Mouse (Mus musculus): ENCODE results near the gene Ankrd52. TPM values are rescaled to one million over a fixed set of nuclear protein-coding genes. Genes with fewer than 3 reads are reported as not detected.

Gene Ankrd52
- total RNA-seq, 2 experiments from 2014 or later: 41.2 to 43.2 TPM

DNA sequence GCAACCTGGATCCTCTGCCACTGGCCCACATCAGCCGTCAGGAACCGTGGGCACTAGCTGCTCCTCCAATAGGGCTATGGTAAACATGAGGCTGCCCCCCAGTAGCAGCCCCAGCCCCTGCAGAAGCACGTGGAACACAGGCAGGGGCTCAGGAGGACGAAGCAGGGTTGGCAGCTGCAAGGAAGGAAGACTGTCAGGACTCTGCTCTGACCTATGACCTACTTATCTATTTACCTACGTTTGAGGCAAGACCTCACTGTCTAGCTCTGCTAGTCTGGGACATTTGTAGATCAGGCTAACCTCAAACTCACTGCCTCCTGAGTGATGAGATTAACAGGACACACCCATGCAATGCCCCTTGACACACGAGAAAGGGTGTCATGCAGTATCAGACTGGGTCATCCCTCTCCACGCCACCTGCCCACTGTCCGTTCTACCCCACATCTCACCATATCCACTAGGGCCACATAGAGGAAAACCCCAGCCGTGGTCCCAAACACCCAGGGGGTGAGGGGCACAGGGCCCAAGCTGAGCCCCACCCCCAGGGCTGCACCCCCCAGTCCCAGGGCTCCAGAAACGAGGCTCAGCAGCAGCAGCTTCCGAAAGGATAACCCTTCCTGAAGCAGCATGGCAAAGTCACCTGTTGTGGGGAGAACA, 19.2 kb downstream of the Ankrd52 start:
- intact Hi-C loops (cut with DNase I): no loop called here
- DNase-seq: no peak

DNA sequence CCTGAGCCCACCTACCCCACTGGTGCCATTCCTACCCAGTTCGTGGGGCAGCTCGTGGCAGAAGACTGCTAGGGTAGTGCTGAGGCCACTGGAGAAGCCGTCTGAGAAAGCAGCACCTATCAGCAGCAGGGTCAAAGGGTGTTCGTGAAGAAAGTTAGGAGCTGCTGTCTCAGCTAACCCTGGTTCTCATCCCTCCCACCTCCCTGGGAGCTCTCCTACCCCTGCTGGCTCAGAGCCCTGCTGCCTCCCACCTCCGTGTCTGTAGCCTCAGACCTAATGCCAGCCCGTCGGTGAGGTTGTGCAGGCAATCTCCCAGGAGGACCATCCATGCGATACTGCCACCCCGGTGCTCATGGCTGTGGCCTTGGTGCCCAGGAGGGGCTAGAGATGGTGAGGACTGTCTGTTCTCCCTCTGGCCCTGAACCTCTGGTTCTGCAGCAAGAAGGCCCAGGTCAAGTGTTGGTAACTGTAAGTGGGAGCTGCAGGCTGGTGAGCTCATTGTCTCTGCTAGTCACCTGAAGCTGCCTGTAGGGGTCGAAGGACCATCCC, 19.9 kb downstream of the Ankrd52 start:
- intact Hi-C loops (cut with DNase I): no loop called here
- no peak for DNase-seq

DNA sequence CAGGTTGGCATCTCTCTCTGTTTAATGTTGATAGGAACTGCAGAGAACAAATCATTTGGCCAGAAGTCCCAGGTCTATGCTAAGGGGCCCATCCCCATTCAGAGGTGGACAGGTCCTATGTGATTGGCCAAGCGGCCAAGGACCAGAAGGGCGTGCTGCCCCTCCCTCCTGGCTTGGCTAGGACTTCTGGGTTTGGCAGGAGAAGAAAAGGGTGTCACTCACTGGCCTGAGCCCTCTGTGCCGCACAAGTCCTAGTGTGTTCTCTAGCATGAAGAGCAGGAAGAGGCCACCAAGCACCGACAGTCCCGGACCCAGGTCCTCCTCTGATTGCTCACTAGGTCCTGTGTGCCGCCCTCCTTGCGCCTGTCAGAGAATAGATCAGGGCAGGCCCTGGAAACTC, 20.6 kb downstream of the Ankrd52 start:
- DNase-seq: peak in 1 of 2 experiments; percentile 30

DNA sequence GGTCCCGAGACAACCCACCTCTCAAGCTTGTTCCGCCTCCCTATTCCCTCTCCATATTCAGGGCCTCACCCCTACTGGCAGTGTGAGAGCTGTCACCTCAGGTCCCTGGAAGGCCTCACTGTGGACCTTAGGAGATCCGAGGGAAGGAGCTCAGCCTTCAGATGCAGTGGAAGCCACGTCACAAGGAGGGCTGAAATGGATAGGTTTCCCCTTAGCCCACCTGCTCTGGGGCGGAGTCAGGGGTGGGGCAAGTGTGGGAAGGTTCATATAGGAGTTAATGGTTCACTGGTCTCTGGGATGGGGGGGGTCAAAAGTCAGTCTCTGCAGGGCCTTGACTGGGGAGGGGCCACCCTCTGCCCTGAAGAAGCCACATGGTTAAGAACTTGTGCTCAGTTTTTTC, 23.4 kb downstream of the Ankrd52 start:
- DNase-seq: no peak
- intact Hi-C loops (cut with DNase I): no loop called here

More for the DNA sequence above, 20.6 kb downstream of the Ankrd52 start:
- intact Hi-C loops (cut with DNase I): no loop called here

DNA sequence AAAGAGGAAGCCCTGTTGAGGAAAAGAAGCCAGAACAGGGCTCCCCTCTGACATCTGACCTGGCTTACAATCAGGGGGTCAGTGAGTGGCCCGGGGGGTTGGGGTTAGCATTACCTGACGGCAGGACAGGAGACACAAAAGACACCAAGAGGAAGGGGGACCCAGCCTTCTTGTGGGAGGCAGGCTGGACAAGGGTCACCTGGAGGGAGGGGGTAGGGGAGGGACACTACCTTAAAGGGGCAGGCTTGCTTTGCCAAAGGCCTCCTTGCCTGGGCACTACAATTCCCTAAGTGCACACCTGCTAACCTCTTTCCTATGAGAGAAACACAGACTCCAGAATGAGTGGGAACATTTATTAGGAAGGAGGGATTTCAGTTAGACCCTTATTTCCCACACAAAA, 24.1 kb downstream of the Ankrd52 start, which contains the start of gene Slc39a5:
Gene Slc39a5 (minus strand): TSS at position 174 of the 400 bp plus-strand sequence.
- no peak for DNase-seq
- intact Hi-C loops (cut with DNase I): no loop called here

DNA sequence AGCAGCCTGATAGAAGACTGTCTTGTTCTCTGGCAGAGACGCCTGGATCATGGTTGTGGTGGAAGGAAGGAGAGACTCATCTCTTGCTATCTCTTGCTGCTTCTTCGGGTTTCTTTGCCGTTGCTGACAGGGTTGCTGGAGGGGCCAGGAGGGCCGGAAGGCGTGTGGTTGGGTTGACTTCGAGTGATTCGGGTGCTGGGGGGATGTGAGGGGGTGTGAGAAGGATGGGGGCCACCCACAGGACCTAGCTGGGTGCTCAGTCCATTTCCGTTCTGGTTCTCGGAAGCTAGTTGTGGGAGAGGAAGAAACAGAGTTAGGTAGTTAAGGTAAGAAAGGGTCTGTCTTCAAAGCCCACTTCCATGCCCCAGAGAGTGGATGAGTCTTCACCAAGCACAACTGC, 24.7 kb downstream of the Ankrd52 start:
- no peak for DNase-seq
- intact Hi-C loops (cut with DNase I): no loop called here

DNA sequence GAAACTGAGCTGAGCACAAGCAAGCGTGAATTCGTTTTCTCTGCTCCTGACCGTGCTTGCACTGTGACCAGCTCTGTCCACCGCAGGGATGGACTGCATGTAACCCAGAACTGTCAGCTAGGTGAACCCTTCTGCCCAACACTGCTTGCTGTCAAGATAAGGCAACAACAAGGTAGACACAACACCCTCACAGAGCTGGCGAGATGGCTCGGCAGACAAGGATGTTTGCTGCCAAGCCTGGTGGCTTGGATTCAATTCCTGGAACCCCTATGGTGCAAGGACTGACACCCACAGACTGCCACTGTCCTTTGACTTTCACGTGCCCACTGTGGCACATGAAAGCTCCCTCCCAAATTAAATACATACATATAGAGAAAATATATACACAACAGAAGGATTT, 27.0 kb downstream of the Ankrd52 start:
- intact Hi-C loops (cut with DNase I): no loop called here

DNA sequence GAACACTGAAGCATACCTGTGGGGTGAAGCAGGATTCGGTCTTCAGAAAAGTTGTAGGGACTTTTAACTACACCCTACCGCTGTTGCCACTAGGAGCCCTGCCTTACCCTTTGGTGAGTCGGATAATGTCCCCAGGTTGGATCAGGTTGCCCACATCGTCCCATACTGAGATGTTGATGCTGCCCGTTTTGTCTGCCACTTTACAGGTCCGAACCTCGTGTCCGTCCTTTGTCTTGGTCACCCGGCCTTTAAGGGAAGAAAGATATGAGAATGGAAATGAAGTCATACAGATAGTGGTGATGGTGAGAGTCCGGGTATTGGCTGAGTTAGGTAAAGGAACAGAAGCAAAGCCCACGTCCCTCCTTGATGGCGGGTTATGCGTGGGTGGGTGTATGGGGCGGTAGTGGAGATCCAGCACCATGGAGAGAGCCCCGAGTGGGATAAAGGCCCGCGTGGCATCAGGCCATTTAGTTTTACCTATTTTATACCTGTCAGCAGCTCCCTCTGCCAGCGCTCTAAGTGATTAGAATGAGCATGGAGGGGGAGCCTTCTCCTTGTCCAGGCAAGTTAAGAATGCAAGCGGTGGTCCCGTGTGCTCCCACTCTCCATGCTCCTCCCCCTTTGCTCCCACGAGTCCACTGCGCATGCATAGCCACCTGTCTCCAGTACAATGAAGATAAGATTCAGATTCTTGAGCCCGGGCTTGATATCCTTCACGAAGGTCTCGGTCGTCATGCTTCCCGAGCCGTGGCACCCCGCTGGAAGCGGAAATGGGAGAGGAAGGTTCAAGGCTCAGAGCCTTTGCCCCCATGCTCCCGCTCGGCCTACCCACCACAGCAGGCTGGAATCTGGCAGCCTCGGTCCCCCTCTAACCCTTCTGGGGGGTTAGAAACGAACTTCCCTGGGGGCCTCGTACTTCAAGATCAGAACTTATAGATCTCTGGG, 31.9 kb downstream of the Ankrd52 start:
- intact Hi-C loops (cut with DNase I): loop anchor here (1.0 kb wide), 2 partner anchors 32 to 46 kb away; partner anchors contain the start of gene Ankrd52
- DNase-seq: no peak

More for the DNA sequence above, 27.0 kb downstream of the Ankrd52 start:
- no peak for DNase-seq

DNA sequence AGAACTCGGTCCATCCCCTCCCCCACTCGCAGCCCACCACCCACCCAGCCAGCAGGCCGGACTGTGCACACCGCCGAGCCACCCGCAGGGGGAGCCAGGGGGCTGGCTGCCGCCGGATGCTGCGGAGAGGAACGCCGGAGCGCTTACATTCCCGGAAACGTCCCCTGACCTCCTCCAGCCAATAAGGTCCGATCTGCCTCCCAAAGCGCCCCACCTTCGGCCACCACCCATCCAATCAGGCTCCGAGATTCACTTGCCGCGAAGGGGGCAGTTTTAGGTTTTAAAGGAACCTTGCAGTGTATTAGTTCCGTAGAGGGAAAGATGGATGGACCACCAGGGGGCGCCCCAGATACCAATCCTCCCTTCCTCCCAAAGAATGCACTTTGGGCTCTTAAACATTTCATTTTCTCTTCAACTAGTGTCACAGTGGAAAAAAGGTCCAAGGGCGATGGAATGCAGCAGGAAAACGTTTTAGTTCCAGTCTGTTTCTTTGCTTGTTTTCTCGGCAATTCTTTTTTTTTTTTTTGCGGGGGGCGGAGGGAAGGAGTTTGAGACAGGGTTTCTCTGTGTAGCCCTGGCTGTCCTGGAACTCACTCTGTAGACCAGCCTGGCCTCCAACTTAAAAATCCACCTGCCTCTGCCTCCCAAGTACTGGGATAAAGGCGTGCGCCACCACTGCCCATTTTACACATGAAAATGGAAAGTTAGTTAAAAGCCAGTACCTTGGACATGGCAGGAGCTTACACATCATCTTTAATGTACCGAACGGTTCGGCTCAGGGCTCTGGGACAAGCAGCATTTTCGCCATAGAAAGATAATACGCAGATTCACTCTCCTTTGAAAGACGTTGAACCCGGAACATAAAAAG, 33.0 kb downstream of the Ankrd52 start:
- intact Hi-C loops (cut with DNase I): loop anchor here (1.0 to 5.0 kb wide), 4 partner anchors 33 to 137 kb away; partner anchors contain the start of genes Ankrd52, Rpl41 and Zc3h10
- peak; percentile 93 to 98 for DNase-seq

DNA sequence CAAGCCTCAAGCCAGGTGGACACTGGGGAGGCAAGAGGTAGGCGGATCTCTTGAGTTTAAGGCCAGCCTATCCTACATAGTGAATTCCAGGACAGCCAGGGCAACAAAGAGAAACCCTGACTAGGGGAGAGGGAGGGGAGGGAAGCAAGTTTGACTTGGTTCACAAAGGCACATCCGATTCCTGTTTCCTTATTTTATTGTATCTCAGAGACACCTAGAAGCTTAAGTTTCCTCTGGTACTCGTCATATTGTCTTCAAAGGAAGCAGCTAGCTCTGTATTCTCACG, 33.6 kb downstream of the Ankrd52 start:
- DNase-seq: no peak
- intact Hi-C loops (cut with DNase I): loop anchor here (2.0 to 5.0 kb wide), 2 partner anchors 76 to 137 kb away; partner anchors contain the start of genes Rpl41 and Zc3h10

DNA sequence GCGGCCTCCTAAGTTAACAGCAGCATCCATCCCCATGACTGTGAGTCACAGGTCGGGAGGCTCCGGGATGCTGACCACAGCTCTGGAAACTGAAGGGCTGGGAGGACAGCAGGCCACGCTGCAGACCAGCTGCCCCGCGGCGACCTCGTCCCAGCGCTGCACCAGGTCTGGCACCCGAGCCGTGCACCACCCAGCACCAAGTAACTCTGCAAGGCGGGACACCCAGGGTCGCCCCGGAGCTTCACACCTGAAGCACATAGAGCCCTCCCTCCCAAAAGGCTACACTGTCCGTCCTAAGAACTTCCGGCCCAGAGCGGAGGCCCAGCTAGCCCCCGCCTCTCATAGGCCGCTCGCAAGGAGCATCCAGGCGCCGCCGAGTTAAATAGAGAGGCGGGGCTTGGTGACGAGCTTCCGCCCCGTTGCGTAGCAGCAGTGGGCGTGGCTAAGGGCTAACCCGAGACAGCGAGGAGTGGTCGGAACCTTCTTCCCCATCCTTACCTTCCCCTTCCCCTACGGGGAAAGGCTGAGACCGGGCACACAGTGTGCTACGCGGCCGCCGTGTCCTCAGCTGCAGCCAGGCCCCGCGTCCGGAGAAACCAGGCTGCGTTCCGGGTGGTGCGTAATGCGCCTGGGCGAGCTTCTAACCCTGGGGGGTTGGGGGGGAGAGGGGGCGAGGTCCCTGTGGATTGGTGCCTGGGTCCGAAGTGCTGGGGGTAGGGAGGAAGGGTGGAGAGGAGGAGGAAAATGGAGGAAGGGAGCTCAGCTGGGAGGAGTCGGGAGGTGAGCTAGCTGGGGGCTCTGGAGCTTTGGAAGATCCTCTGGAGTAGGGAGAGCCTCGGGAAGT, 34.5 kb downstream of the Ankrd52 start, which contains the start of the genes Nabp2 and Rnf41:
Gene Nabp2 (minus strand): TSS at position 282 of the 844 bp plus-strand sequence.
Gene Rnf41 (plus strand): TSS at position 447 of the 844 bp plus-strand sequence.
- intact Hi-C loops (cut with DNase I): loop anchor here (2.0 to 5.0 kb wide), 2 partner anchors 77 to 136 kb away; partner anchors contain the start of genes Rpl41 and Zc3h10
- DNase-seq: peak; percentile 96 to 98

DNA sequence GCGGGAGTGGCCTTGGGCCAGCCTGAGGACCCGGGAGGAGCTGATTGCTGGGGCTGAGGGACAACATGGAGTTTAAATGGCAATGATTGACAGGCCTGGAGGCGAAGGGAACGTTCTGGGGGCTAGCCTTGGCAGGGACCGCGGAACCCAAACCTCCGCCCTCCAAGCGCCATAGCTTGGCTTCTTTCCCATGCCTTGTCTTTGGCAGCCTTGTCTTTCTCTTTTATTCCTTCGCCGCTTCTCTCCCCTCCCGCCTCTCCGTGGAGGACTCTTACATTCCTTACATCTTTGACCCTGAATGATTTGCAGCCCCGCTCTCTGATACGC, 35.1 kb downstream of the Ankrd52 start:
- peak in 1 of 2 experiments; percentile 39 for DNase-seq
- intact Hi-C loops (cut with DNase I): loop anchor here (5.0 kb wide), 1 partner anchor 135 kb away; the partner anchor contains the start of genes Rpl41 and Zc3h10

DNA sequence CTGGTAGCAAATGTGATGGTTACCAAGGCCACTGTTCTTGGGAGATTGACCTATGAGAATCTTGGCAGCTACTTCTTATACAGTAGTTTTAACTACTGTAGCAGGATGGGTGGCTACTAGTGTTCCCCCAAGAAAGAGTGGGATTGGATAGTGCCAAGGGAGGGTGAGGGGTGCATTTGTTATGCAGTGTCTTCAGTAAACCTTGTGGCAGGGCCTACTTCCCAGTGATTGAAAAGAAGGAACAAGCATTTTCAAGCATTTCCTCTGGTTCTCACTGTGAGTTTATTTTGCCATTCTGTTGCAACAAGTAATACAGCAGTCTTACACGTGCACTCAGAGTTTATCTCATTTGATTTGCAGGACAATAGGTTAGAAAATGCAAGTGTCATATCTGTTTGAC, 35.6 kb downstream of the Ankrd52 start:
- DNase-seq: no peak
- intact Hi-C loops (cut with DNase I): loop anchor here (5.0 kb wide), 1 partner anchor 135 kb away; the partner anchor contains the start of genes Rpl41 and Zc3h10

DNA sequence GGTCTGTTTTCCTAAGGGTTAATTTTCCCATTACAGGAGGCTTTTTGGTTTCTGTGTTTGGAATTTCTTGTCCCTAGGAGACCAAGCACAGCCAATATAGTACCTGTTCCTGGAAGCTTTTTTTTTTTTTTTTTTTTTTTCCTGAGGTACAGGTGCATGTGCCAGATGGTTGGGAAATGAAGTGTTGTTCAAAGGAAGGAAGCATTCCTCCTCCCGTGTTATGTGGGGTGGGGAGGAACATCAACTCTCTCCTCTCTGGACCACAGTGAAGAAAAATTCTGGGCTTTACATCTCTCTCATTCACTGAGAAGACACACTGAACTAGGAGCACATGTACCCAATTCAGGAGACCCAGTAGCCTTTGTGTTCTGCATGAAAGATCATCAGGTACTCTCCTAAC, 36.2 kb downstream of the Ankrd52 start:
- DNase-seq: no peak
- intact Hi-C loops (cut with DNase I): loop anchor here (5.0 kb wide), 1 partner anchor 134 kb away; the partner anchor contains the start of genes Rpl41 and Zc3h10

DNA sequence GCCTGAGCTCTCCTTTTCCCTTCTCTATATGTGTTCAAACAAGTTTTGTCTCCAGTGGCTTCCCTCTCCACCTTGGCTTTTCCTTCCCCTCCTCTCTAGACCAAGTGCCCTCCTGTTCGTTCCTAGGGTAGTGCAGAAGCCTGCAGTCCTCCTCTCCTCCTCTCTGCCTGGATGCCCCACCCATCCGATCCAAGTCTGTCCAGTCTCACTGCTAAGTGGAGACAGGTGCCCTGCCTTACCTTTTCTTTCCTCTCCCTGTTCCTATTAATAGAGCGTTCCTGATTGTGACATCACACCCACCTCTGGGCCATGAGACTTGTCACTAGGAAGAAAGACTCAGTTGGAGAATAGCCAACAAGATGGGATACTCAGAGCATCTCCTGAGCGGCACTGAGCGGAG, 37.9 kb downstream of the Ankrd52 start:
- intact Hi-C loops (cut with DNase I): loop anchor here (5.0 kb wide), 1 partner anchor 132 kb away; the partner anchor contains the start of genes Rpl41 and Zc3h10
- no peak for DNase-seq

DNA sequence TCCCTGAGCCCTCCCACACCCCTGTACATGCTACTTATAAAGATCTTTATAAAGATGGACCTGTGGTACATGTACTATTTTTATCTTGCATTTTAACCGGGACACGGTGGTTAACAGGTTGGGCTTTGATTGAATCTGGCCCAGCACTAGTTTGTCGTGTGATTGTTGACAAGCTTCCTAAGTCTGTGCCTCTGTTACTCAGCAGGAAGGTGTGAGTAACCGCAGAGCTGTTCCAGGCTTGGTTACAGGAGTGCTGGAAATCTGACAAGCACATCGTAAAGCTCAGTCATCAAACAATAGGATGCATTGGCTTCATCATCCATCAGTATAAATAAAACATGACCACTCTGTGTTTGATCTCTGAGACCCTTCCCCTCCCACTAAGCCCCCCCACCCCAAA, 45.5 kb downstream of the Ankrd52 start:
- intact Hi-C loops (cut with DNase I): no loop called here
- no peak for DNase-seq

DNA sequence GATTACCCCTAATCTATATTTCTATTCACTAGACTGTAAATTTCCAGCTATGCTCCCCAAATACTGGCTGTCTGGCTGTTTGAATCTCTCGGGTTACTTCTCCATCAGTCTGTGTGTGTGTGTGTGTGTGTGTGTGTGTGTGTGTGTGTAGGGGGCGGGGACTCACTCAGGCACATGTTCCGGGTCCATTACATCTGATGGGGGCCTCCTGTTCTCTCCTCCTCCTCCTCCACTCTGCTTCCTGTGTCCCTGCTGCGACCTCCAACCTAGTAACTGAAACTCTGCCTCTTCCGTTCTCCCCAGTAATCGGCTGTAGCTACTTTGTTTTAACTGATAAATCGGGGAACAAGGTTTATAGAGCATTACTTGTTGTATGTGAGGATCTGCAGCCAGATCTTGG, 47.7 kb downstream of the Ankrd52 start:
- no peak for DNase-seq
- intact Hi-C loops (cut with DNase I): no loop called here

DNA sequence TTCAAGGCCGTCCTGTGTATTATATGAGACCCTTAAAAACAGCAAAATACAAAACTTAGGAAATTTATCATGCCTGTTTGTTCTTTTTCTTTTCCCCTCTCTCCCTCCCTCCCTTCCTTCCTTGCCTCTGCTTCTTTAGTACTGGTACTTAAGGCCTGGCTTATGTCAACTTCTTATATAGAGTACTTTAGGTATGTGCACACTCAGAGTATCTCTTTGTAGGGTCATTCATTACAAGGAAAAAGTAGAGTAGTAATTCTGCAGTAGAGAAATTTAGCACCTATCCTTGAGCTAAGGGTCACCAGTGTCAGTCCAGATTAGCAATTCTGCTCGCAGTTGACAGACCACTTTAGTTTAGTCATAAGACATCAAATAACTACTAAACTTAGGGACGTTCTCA, 48.3 kb downstream of the Ankrd52 start:
- intact Hi-C loops (cut with DNase I): no loop called here
- DNase-seq: no peak

DNA sequence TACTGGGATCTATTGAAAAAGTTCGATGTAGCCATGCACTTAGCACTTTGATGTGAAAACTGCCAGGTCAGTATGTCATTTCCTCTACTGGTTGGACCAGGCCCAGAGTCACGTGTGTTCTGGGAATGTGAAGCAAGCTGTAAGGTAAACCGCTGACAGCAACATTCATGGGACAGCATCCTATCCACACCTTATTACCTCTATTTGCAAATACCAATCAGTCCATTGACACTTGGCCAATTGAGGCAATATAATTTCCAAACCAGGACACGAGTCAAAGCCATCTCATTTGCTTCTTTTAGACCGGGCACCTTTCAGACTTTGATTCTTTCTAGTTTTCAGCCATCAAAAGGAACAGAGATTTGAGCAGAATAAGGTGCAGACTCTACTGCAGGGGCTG, 52.1 kb downstream of the Ankrd52 start:
- intact Hi-C loops (cut with DNase I): no loop called here
- DNase-seq: no peak
